Mouse (Mus musculus): ENCODE data around the gene Actg2.

GRCm38 (mm10) chr6:83485854-83486253 lies 50.2 kb downstream of the Actg2 start:
- TF ChIP-seq GATA1 (IDR thresholded peaks at IDR 0.05; ENCODE audit: borderline replicate concordance, low read length) (no peak), FLI1 (IDR thresholded peaks at IDR 0.05; ENCODE audit: low read length) (no peak)
